Mouse (Mus musculus) liver, adult 2 months (tissue): ENCODE results near the gene Creb5.

ENCODE experiments used
- CTCF ChIP-seq: fragments of 200-500 bp; IDR thresholded peaks from 2 replicates; pipeline ENCODE4 v1.5.1; 2011; ENCODE audit warnings: low read depth, low read length, control low read depth
- POLR2A ChIP-seq: fragments of 200-500 bp; IDR thresholded peaks from 2 replicates; pipeline ENCODE4 v1.6.1; 2011; ENCODE audit warnings: low read length, control low read depth; ENCODE audit not compliant: insufficient read depth; ENCODE audit errors: extremely low read depth

GRCm38 (mm10) chr6:53604386-53604785 lies 317.3 kb downstream of the Creb5 start:
- no peak for TF ChIP-seq CTCF
- no peak for TF ChIP-seq POLR2A
